Mouse (Mus musculus) ES-Bruce4 (cell line): ENCODE data around the gene Rbp4.

ENCODE experiments used
- CTCF ChIP-seq: IDR thresholded peaks from one replicate; pipeline ENCODE4 v1.8.1; 2011; ENCODE audit warnings: low read depth, low read length
- EP300 ChIP-seq: IDR thresholded peaks from 2 replicates; pipeline ENCODE4 v1.6.1; 2011; ENCODE audit warnings: low read depth, low read length; ENCODE audit not compliant: insufficient read depth
- POLR2A ChIP-seq: IDR thresholded peaks from one replicate; pipeline ENCODE4 v1.8.1; 2011; ENCODE audit warnings: low read length; ENCODE audit not compliant: insufficient read depth

- no peak for TF ChIP-seq EP300
- no peak for TF ChIP-seq CTCF
- TF ChIP-seq POLR2A = no peak
Observed at GRCm38 (mm10) chr19:38089358-38089757, 35.7 kb downstream of the Rbp4 start.
